Mouse (Mus musculus): ENCODE data around the gene Wnt1. TPM values are rescaled to one million over a fixed set of nuclear protein-coding genes. Genes with fewer than 3 reads are reported as not detected.

Wnt1 gene
- polyA plus RNA-seq, 1 experiment from 2014 or later: not detected

- peak overlapping the region; percentile 96 for H3K27ac ChIP-seq (ENCODE audit: low read depth, low read length)
- peaks cover 50% of the 10 kb centered on the region for H3K4me1 ChIP-seq (replicated peaks; ENCODE audit: control insufficient read depth, insufficient read depth, low read length)
- H3K36me3 ChIP-seq (ENCODE audit: control insufficient read depth, insufficient read depth, low read length): peaks cover 29% of the 10 kb centered on the region
- peak; percentile 51 for ATAC-seq (replicated peaks; ENCODE audit: low FRiP score)
- no peaks in the 10 kb centered on the region for H3K27me3 ChIP-seq (replicated peaks; ENCODE audit: control insufficient read depth, insufficient read depth, low read length)
- no peak overlapping the region; the same call in 1 of the 2 replicates for H3K9ac ChIP-seq (ENCODE audit: low read depth, low read length)
- WGBS: 32% methylated on average over 12 of the region's 12 CpGs
- peak overlapping the region; percentile 72; the same call in 1 of the 2 replicates for H3K4me3 ChIP-seq (ENCODE audit: low read depth, low read length)
- H3K9me3 ChIP-seq (ENCODE audit: control insufficient read depth, low read length): no peaks in the 10 kb centered on the region
- peak overlapping the region; percentile 71 for H3K4me2 ChIP-seq
- DNase-seq (ENCODE audit: low spot score): peak; percentile 59
Observed at GRCm38 (mm10) chr15:98832161-98833058, 42.8 kb downstream of the Wnt1 start.

- H3K27me3 ChIP-seq (replicated peaks; ENCODE audit: control insufficient read depth, insufficient read depth, low read length): no peaks in the 10 kb centered on the region
- WGBS: 66% methylated on average over 11 of the region's 11 CpGs
- ATAC-seq (replicated peaks; ENCODE audit: low FRiP score): no peak
- H3K9ac ChIP-seq (ENCODE audit: low read depth, low read length): peak overlapping the region; percentile 8; the same call in 1 of the 2 replicates
- H3K36me3 ChIP-seq (ENCODE audit: control insufficient read depth, insufficient read depth, low read length): peaks cover 32% of the 10 kb centered on the region
- peak overlapping the region; percentile 71 for H3K4me2 ChIP-seq
- no peaks in the 10 kb centered on the region for H3K9me3 ChIP-seq (ENCODE audit: control insufficient read depth, low read length)
- peaks cover 46% of the 10 kb centered on the region for H3K4me1 ChIP-seq (replicated peaks; ENCODE audit: control insufficient read depth, insufficient read depth, low read length)
- H3K4me3 ChIP-seq (ENCODE audit: low read depth, low read length): no peak overlapping the region
- peak overlapping the region; percentile 51 for H3K27ac ChIP-seq (ENCODE audit: low read depth, low read length)
- no peak for DNase-seq (ENCODE audit: low spot score)
Observed at GRCm38 (mm10) chr15:98833281-98833680, 43.6 kb downstream of the Wnt1 start.

- no peak for ATAC-seq (replicated peaks; ENCODE audit: low FRiP score)
- no peaks in the 10 kb centered on the region for H3K9me3 ChIP-seq (ENCODE audit: control insufficient read depth, low read length)
- no peaks in the 10 kb centered on the region for H3K27me3 ChIP-seq (replicated peaks; ENCODE audit: control insufficient read depth, insufficient read depth, low read length)
- H3K4me1 ChIP-seq (replicated peaks; ENCODE audit: control insufficient read depth, insufficient read depth, low read length): peaks cover 40% of the 10 kb centered on the region
- 87% methylated on average over 13 of the region's 13 CpGs for WGBS
- peaks cover 39% of the 10 kb centered on the region for H3K36me3 ChIP-seq (ENCODE audit: control insufficient read depth, insufficient read depth, low read length)
- no peak overlapping the region for H3K4me3 ChIP-seq (ENCODE audit: low read depth, low read length)
- H3K4me2 ChIP-seq: no peak overlapping the region
- DNase-seq (ENCODE audit: low spot score): no peak
- H3K27ac ChIP-seq (ENCODE audit: low read depth, low read length): no peak overlapping the region
- no peak overlapping the region for H3K9ac ChIP-seq (ENCODE audit: low read depth, low read length)
Observed at GRCm38 (mm10) chr15:98834059-98834458, 44.4 kb downstream of the Wnt1 start.

- Histone ChIP-seq H3K4me1 (replicated peaks; ENCODE audit: control insufficient read depth, insufficient read depth, low read length) (peaks cover 30% of the 10 kb centered on the region), H3K36me3 (ENCODE audit: control insufficient read depth, insufficient read depth, low read length) (peaks cover 51% of the 10 kb centered on the region), H3K27ac (ENCODE audit: low read depth, low read length) (no peak overlapping the region), H3K4me2 (no peak overlapping the region), H3K9ac (ENCODE audit: low read depth, low read length) (no peak overlapping the region), H3K4me3 (ENCODE audit: low read depth, low read length) (no peak overlapping the region), H3K9me3 (ENCODE audit: control insufficient read depth, low read length) (no peaks in the 10 kb centered on the region), H3K27me3 (replicated peaks; ENCODE audit: control insufficient read depth, insufficient read depth, low read length) (no peaks in the 10 kb centered on the region)
- DNase-seq (ENCODE audit: low spot score): no peak
- WGBS: 87% methylated on average over 14 of the region's 14 CpGs
- ATAC-seq (replicated peaks; ENCODE audit: low FRiP score): no peak
Observed at GRCm38 (mm10) chr15:98835291-98835690, 45.6 kb downstream of the Wnt1 start.

GRCm38 (mm10) chr15:98837006-98837742 lies 47.5 kb downstream of the Wnt1 start:
- ATAC-seq (replicated peaks; ENCODE audit: low FRiP score): peak; percentile 88
- H3K4me3 ChIP-seq (ENCODE audit: low read depth, low read length): no peak overlapping the region

GRCm38 (mm10) chr15:98837743-98838103 lies 48.1 kb downstream of the Wnt1 start:
- peaks cover 74% of the 10 kb centered on the region for H3K36me3 ChIP-seq (ENCODE audit: control insufficient read depth, insufficient read depth, low read length)
- H3K27me3 ChIP-seq (replicated peaks; ENCODE audit: control insufficient read depth, insufficient read depth, low read length): no peaks in the 10 kb centered on the region
- ATAC-seq (replicated peaks; ENCODE audit: low FRiP score) (peak; percentile 23; the same call in 1 of the 2 replicates), DNase-seq (ENCODE audit: low spot score) (no peak)
- 71% methylated on average over 4 of the region's 4 CpGs for WGBS
- peak overlapping the region; percentile 81 for H3K27ac ChIP-seq (ENCODE audit: low read depth, low read length)
- H3K4me2 ChIP-seq: peak overlapping the region; percentile 19; the same call in 1 of the 2 replicates
- H3K9me3 ChIP-seq (ENCODE audit: control insufficient read depth, low read length): no peaks in the 10 kb centered on the region
- H3K4me3 ChIP-seq (ENCODE audit: low read depth, low read length): no peak overlapping the region
- peak overlapping the region; percentile 3; the same call in 1 of the 2 replicates for H3K9ac ChIP-seq (ENCODE audit: low read depth, low read length)
- H3K4me1 ChIP-seq (replicated peaks; ENCODE audit: control insufficient read depth, insufficient read depth, low read length): peaks cover 24% of the 10 kb centered on the region

More at GRCm38 (mm10) chr15:98837006-98837742, 47.5 kb downstream of the Wnt1 start:
- no peak for DNase-seq (ENCODE audit: low spot score)
- Histone ChIP-seq H3K27ac (ENCODE audit: low read depth, low read length) (peak overlapping the region; percentile 81), H3K4me2 (peak overlapping the region; percentile 37), H3K27me3 (replicated peaks; ENCODE audit: control insufficient read depth, insufficient read depth, low read length) (no peaks in the 10 kb centered on the region), H3K9me3 (ENCODE audit: control insufficient read depth, low read length) (no peaks in the 10 kb centered on the region), H3K4me1 (replicated peaks; ENCODE audit: control insufficient read depth, insufficient read depth, low read length) (peaks cover 27% of the 10 kb centered on the region), H3K36me3 (ENCODE audit: control insufficient read depth, insufficient read depth, low read length) (peaks cover 69% of the 10 kb centered on the region), H3K9ac (ENCODE audit: low read depth, low read length) (peak overlapping the region; percentile 34)
- 81% methylated on average over 21 of the region's 21 CpGs for WGBS

GRCm38 (mm10) chr15:98839161-98839560 lies 49.5 kb downstream of the Wnt1 start:
- Histone ChIP-seq H3K36me3 (ENCODE audit: control insufficient read depth, insufficient read depth, low read length) (peaks cover 83% of the 10 kb centered on the region), H3K4me3 (ENCODE audit: low read depth, low read length) (no peak overlapping the region), H3K27me3 (replicated peaks; ENCODE audit: control insufficient read depth, insufficient read depth, low read length) (no peaks in the 10 kb centered on the region), H3K27ac (ENCODE audit: low read depth, low read length) (no peak overlapping the region; the same call in 1 of the 2 replicates), H3K9ac (ENCODE audit: low read depth, low read length) (no peak overlapping the region), H3K4me1 (replicated peaks; ENCODE audit: control insufficient read depth, insufficient read depth, low read length) (peaks cover 15% of the 10 kb centered on the region), H3K9me3 (ENCODE audit: control insufficient read depth, low read length) (no peaks in the 10 kb centered on the region), H3K4me2 (no peak overlapping the region)
- 94% methylated on average over 14 of the region's 14 CpGs for WGBS
- DNase-seq (ENCODE audit: low spot score) (no peak), ATAC-seq (replicated peaks; ENCODE audit: low FRiP score) (no peak)

- no peak overlapping the region for H3K4me2 ChIP-seq
- H3K27ac ChIP-seq (ENCODE audit: low read depth, low read length): no peak overlapping the region
- no peak for ATAC-seq (replicated peaks; ENCODE audit: low FRiP score)
- H3K4me1 ChIP-seq (replicated peaks; ENCODE audit: control insufficient read depth, insufficient read depth, low read length): peaks cover 17% of the 10 kb centered on the region
- no peak overlapping the region for H3K4me3 ChIP-seq (ENCODE audit: low read depth, low read length)
- WGBS: 91% methylated on average over 30 of the region's 30 CpGs
- H3K36me3 ChIP-seq (ENCODE audit: control insufficient read depth, insufficient read depth, low read length): peaks cover 83% of the 10 kb centered on the region
- no peak for DNase-seq (ENCODE audit: low spot score)
- no peak overlapping the region for H3K9ac ChIP-seq (ENCODE audit: low read depth, low read length)
- H3K9me3 ChIP-seq (ENCODE audit: control insufficient read depth, low read length): no peaks in the 10 kb centered on the region
- H3K27me3 ChIP-seq (replicated peaks; ENCODE audit: control insufficient read depth, insufficient read depth, low read length): no peaks in the 10 kb centered on the region
Observed at GRCm38 (mm10) chr15:98839671-98840585, 50.3 kb downstream of the Wnt1 start.

Measured in liver, embryonic 11.5 days (tissue).